Mouse (Mus musculus) urinary bladder, adult 2 months (tissue): ENCODE measurements around the gene Etl4. TPM values are rescaled to one million over a fixed set of nuclear protein-coding genes. Genes with fewer than 3 reads are reported as not detected.

Experiments
- DNase-seq: peaks from one replicate; pipeline ENCODE4 v3.0.0; 2022; ENCODE audit warnings: low spot score
- polyA plus RNA-seq: library from polyadenylated mRNA; depleted of rRNA; stranded (reverse); fragments of >200 nt; gene quantifications from 2 replicates; pipeline ENCODE4 v1.2.3, GENCODE M21; 2012

The Etl4 gene
- polyA plus RNA-seq, 1 experiment = 40.5 TPM

DNA sequence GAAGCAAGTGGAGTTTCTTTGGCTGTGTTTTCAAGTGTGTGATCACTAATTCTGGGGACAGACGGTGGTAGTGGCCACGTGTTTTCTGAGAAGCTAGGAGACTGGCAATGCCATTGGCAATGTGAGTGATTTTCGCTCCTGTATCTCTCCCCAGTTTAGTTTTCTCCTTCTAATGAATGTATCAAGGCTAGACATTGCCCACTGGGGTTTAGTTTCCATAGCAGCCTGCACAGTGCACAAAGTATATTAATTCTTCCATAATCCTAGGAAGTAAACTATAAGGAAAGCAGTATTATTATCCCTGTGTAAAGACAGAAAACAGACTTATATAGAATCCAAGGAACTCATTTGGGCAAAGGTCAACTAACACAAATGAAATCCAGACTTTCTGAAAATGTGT is 852.2 kb downstream of the Etl4 start:
- no peak for DNase-seq

DNA sequence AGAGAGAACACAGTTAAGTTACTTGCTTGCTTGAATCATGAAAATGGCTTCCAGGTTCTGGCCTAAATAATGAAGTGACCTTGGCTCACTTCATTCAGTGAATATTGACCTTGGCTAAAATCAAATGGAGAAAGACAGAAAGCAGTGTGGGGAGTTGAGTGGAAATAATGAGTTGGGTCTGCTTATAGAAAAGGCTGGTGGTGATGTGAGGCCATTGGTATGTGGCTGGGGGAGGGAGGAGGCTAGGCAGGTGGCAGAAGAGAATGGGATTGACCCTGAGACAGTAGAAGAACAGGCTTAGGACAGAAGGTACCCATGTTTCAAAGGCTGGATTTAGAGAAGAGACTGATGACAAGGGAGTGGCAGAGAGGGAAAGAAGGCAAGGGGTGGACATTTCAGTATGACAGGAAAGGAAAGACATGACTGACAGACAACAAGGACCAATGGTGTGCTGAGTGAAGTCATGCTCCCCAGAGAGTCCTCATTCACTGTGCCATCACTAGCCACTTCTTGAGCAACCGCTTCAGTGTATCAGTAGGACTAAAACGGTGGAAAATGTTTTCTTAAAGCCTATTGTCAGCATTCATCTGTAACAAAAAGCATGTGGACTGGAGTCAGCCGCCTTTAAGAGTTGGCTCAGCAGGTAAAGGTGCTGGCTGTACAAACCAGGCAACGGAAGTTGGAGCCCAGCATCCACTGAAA is 854.1 kb downstream of the Etl4 start:
- no peak for DNase-seq

- no peak for DNase-seq
Observed at GRCm38 (mm10) chr2:20764566-20765090, 855.0 kb downstream of the Etl4 start.

- DNase-seq = no peak
Observed at GRCm38 (mm10) chr2:20768681-20769080, 859.1 kb downstream of the Etl4 start.

GRCm38 (mm10) chr2:20770171-20770570 is 860.6 kb downstream of the Etl4 start:
- no peak for DNase-seq

DNA sequence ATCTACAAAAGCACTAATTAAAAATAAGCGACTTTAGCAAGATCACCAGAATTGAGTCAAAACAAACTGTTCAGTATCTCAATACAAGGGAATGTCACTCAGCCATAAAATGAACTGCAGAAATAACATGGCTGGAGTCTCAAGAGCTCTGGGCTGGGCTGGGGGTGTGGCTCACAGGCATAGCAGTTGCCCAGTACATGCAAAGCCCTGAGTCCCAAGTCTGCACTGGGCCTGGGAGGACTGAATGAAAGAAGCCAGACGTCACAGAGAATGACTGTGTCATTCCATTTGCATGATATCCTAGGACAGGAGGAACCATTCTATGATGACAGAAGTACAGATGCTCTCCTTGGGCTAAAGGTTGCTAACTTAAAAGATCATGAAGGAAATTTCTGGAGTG is 864.9 kb downstream of the Etl4 start:
- DNase-seq = no peak

GRCm38 (mm10) chr2:20776171-20776704 is 866.7 kb downstream of the Etl4 start:
- no peak for DNase-seq

GRCm38 (mm10) chr2:20777931-20778330 is 868.4 kb downstream of the Etl4 start:
- no peak for DNase-seq

DNA sequence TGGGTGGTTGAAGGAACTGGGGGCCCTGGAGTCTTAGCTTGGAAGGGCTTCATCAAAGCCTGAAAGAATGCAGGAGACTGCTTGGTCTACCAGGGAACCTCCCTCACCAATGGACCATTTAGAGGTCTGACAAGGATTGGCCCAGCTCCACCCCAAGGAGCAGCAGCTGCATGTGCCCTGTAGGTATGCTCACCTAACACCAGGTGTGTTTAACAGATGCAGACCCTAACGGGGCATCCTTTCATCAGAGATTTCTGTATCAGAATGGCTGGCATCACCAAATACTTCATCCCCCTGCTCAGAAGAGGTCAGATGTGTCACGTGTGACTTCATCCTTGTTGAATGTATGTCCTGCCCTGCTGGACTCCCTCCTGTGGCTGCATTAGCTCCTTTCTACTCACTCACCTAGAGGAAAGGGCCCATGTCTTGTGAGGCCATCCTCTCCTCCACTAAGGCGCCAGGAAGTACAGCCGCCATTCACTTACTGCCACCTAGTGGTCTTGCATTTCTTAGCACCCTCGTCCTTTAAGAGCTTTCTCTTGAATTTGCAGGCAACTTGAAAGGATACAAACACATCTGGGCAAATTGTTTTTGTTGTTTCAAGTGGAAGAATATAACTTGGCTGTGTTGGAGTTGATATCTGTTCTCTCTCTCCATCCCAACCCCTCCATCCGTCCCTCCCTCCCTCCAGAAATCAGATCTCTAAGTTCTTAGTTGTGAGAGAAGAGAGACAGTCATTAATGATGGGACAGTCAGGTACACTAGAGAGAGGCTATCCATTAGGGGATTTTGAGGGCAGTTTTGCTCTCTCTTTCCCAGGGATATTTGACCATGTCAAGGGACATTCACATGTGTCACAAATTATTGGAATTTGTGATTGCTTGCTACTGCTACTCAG is 870.2 kb downstream of the Etl4 start:
- DNase-seq = no peak

GRCm38 (mm10) chr2:20801236-20801890 is 891.8 kb downstream of the Etl4 start:
- no peak for DNase-seq

DNA sequence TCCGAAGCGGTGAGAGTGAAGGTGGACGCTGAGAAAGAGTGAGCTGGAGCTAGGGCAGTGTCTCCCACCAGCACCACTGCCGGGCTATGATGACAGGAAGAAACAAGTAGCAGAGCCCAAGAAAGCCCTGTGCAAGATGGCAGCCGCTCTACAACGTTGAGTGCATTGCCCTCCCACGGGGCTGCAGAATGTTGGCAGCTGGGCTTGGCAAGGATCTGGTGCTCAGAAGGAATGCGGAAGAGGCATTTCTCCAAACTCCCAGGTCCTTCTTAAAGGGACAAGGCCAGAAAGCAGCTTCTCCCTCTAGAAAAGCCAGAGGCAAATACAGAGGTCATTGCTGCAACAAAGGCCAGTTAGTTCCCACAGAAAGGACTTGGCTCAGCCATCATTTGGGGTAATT is 901.9 kb downstream of the Etl4 start:
- no peak for DNase-seq

- no peak for DNase-seq
Observed at GRCm38 (mm10) chr2:20813986-20814385, 904.4 kb downstream of the Etl4 start.

DNA sequence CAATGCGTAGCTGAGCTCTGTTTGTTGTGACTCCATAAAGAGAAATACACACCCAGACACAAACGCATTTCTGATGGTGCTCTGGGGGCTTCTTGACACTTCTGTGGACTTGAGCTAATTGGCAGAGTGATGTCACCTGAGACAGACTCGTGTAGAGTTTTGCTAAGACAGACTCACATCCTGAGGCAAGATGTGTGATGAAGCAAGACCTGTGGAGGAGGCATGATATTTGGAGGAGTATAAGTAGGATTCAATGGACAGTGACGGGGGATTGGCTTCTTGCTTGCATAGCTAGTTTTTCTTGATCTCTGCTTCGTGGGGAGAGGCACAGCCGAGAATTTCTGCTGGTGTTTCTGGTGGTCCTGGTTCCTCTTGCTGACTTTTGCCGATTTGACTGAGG is 908.6 kb downstream of the Etl4 start:
- DNase-seq = no peak

DNA sequence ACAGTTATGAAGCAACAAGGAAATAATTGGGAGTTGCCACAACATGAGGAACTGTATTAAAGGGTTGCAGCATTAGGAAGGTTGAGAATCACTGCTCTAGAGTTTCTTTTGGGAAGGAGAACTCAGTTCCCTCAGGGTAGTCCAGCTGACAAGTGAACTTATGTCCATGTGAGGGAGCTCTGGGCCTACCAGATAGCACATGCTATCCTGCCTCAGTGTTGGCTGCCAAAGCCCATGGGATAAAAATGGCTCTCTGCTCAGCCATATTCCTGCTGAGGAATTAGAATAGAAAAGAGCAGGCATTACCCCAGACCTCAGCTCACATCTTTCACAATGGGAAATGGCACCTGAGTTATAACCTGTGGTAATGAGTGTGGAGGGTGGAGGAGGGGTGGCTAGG is 916.7 kb downstream of the Etl4 start:
- DNase-seq = no peak

DNA sequence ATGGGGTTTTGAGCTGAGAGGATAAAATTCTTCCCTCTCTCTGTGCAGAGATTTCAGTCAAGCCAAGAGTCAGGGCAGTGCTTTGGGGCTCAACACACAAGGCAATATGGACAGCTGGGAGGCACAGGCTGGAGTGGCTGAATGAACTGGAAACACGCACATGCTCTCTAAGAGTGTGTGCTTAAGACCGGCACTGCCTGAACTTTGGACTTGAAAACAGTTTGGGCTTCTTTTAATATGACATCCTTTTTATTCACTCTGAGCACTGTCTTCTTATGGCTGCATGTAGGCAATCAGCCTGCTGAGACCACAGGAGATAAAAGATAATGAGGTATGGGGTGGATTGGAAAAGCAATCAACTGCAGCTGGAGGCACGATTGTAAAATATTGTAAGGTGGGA is 921.3 kb downstream of the Etl4 start:
- DNase-seq = no peak

DNA sequence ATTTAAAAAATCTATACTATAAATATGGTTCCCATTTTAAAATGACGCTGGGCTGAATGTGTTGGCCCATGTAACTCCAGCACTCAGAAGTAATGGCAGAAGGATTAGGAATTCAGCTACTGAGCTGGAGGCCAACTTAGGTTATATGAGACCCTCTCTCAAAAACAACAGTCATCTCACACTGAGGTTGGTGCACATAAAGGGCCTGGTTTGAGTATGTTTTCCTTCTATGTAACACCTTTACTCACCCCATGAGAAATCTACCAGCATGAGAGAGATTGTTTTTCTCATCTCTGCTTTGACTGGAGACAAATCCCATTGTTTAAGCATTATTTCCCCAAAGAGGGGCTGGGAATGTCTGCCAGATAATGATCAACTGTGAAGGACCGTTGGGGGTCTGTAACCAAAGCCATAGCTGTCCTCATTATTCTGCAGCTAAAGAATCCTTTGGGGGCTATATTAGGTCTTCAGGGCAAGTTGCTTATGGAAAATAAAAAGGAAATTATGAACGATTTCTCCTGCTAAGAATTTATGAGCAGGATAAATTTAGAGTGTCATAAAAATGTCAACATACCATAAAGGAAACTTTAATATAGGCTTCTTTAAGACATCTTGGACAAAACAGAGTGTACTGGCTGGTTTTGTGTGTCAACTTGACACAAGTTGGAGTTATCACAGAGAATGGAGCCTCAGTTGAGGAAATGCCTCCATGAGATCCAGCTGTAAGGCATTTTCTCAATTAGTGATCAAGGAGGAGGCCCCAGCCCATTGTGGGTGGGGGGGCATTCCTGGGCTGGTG is 922.2 kb downstream of the Etl4 start:
- DNase-seq = no peak

DNA sequence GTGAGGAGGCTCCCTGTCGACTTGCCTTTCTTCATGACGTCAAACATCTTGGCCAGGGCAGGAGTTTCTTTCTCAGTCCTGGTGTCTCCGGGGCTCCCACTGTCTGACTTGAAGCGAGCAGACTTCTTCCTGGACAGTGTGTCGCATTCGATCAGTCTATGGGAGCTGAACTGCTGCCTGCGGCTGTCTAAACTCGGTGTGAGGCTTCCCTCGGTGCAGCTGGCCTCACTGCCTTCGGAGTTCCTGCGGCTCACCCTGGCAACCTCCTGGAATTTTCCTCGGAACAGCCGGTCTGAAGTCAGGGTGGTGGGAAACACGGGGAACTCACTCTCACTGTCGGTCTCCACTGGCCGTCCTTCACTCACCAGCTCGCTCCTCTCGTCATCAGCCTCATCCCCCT is 939.8 kb downstream of the Etl4 start:
- DNase-seq = no peak
